Mouse (Mus musculus) lung, postnatal 4 days (tissue): Measurements from ENCODE around the gene Tcfl5.

ENCODE experiments used
- DNase-seq, 2 experiments: peaks; one replicate each; pipeline ENCODE4 v3.0.0; 2021

Gene Tcfl5

GRCm38 (mm10) chr2:180642555-180643260, at the start of gene Tcfl5:
Gene Tcfl5 (minus strand): TSS chr2:180642708.
- no peak for DNase-seq

- DNase-seq: no peak
Observed at GRCm38 (mm10) chr2:180689841-180690240, 47.3 kb upstream of the Tcfl5 start.

- no peak for DNase-seq
Observed at GRCm38 (mm10) chr2:180684031-180684430, 41.5 kb upstream of the Tcfl5 start.

GRCm38 (mm10) chr2:180683524-180683923, 41.0 kb upstream of the Tcfl5 start:
- no peak for DNase-seq

GRCm38 (mm10) chr2:180681225-180681624, 38.7 kb upstream of the Tcfl5 start:
- DNase-seq: no peak

GRCm38 (mm10) chr2:180678609-180679140, 36.2 kb upstream of the Tcfl5 start:
- peak in 1 of 2 experiments; percentile 75 for DNase-seq

- no peak for DNase-seq
Observed at GRCm38 (mm10) chr2:180676706-180677105, 34.2 kb upstream of the Tcfl5 start.

- DNase-seq: no peak
Observed at GRCm38 (mm10) chr2:180662008-180662407, 19.5 kb upstream of the Tcfl5 start.

GRCm38 (mm10) chr2:180660521-180660920, 18.0 kb upstream of the Tcfl5 start:
- no peak for DNase-seq

- DNase-seq: no peak
Observed at GRCm38 (mm10) chr2:180659353-180660150, 17.0 kb upstream of the Tcfl5 start.

- DNase-seq: no peak
Observed at GRCm38 (mm10) chr2:180658381-180658780, 15.9 kb upstream of the Tcfl5 start.

GRCm38 (mm10) chr2:180657394-180658013, 15.0 kb upstream of the Tcfl5 start:
- DNase-seq: peak; percentile 57 to 80

- no peak for DNase-seq
Observed at GRCm38 (mm10) chr2:180655150-180655549, 12.6 kb upstream of the Tcfl5 start.

- no peak for DNase-seq
Observed at GRCm38 (mm10) chr2:180654666-180655065, 12.2 kb upstream of the Tcfl5 start.

- no peak for DNase-seq
Observed at GRCm38 (mm10) chr2:180646841-180647240, 4.3 kb upstream of the Tcfl5 start.

GRCm38 (mm10) chr2:180643626-180644025, 1.1 kb upstream of the Tcfl5 start:
- DNase-seq: no peak

GRCm38 (mm10) chr2:180641576-180642554, 643 bp downstream of the Tcfl5 start:
- no peak for DNase-seq

- DNase-seq: no peak
Observed at GRCm38 (mm10) chr2:180611882-180612281, 30.6 kb downstream of the Tcfl5 start.

GRCm38 (mm10) chr2:180610283-180610682, 32.2 kb downstream of the Tcfl5 start:
- DNase-seq: no peak

- DNase-seq: no peak
Observed at GRCm38 (mm10) chr2:180604781-180605180, 37.7 kb downstream of the Tcfl5 start.

- DNase-seq: no peak
Observed at GRCm38 (mm10) chr2:180600569-180601021, 41.9 kb downstream of the Tcfl5 start.

GRCm38 (mm10) chr2:180598157-180598705, 44.3 kb downstream of the Tcfl5 start:
- DNase-seq: no peak
